Mouse (Mus musculus) cerebellum, adult 9-11 months (tissue): ENCODE measurements around the gene Nlrc3.
"Not testable (repeated sequence)": the region's sequence is repeated elsewhere in the genome, so short reads cannot be mapped to it uniquely, and the experiment has no call there.

Experiments
- DNase-seq: peaks from one replicate; pipeline ENCODE4 v3.0.0; 2022

Gene Nlrc3

DNA sequence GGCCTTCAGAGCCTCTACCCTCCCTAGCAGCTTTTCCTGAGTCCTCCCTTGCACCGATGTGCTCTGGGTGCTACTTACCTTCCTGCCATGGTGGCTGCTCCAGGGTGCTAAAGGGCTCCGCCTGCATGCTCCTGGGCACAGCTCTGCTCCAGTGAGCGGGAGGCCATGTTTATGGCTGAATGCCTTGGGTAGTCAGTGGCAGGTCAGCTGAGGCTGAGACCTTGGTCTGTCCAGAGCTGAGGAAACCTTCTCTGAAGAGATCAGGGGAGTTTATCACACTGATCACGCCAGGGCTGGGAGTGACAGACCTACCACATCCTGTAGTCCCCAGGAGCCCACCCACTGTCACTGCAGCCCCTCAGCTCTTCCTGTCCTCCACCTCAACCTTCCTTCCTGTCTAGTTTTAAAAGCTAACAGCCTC is at the start of gene Nlrc3:
Nlrc3 (minus strand) TSS at position 382 of the 421 bp plus-strand sequence.
- DNase-seq = no peak

DNA sequence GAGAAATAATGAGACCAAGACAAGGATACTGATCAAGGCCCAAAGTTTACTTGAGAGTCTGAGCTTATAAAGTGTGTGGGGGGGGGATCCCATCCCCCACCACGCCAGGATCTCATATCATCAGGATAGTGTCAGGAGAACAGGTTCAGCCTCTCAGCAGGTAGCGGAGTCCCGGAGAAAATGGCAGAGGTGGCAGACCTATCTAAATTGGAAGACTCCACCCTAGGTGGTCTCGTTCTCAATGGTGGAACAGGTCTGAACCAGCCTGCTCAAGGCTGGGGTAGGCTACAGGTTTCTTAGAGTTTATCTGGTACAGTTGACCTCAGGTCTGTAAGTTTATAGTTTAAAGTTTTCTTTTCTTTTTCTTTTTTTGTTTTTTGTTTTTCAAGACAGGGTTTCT is 46.3 kb upstream of the Nlrc3 start:
- no peak for DNase-seq

DNA sequence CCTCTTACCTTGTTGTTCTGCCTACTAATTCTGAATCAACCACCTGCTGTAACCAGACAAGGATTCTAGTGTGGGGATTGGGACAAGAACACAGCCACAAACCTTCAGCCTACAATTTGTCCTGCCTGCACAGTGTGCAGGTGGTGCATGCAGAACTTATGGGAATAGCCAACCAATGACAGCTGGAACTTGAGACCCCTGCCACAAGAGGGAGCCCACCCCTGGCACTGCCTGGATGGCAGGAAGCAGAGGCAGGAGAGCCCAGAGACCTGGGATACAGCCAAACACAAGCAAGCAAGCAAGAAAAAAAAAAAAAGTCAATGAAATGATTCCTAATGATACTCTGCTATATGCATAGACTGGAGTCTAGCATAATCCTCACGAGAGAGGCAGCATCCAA is 44.8 kb upstream of the Nlrc3 start:
- no peak for DNase-seq

DNA sequence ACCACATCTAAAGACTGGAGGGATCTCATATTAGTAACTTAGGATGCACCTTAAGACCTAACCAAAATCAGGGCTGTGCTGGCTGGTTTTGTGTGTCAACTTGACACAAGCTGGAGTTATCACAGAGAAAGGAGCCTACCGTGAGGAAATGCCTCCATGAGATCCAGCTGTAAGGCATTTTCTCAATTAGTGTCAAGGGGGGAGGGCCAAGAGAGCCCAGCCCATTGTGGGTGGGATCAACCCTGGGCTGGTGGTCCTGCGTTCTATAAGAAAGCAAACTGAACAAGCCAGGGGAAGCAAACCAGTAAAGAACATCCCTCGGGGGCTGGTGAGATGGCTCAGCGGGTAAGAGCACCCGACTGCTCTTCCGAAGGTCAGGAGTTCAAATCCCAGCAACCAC is 41.0 kb upstream of the Nlrc3 start:
- not testable (repeated sequence) for DNase-seq

DNA sequence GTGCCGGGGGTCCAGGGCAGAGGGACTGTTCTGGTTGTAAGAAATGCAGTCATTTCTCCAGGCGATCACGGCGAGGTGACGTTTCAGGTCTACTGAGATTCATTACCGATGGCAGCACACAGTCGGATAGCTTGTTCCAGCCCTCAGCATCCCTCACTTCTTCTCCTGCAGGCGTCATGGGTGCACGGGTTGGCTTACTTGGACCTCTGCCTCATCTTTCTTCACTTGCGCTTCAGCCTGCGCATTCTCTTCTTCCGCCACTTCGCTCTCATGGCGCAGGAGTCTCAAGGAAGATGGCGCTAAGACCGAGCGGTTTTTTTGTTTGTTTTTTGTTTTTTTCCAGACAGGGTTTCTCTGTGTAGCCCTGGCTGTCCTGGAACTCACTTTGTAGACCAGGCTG is 40.4 kb upstream of the Nlrc3 start:
- DNase-seq = not testable (repeated sequence)

DNA sequence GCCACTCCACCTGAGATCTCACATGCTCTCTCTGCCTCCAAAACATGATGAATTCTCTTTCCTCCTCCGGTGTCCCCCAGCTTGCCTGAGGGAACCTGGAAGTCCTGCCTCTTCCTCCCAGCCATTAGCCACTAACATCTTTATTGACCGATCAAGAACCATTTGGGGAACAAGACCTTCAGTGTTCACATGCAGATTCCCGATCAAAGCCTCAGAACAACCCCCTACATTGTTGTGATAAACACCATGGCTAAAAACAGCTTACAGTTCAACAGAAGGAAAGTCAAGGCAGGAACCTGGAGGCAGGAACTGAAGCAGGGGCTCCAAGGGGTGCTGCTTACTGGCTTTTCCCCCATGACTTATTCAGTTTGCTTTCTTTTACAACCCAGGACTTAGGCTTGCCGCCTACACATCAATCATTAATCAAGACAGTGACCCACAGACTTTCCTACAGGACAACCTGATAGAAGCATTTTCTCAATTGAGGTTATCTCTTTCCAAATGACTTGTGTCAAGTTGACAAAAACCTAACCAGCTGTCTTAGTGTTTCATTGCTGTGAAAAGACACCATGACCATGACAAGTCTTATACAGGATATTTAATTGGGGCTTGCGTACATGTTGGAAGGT is 37.7 kb upstream of the Nlrc3 start:
- DNase-seq = no peak

DNA sequence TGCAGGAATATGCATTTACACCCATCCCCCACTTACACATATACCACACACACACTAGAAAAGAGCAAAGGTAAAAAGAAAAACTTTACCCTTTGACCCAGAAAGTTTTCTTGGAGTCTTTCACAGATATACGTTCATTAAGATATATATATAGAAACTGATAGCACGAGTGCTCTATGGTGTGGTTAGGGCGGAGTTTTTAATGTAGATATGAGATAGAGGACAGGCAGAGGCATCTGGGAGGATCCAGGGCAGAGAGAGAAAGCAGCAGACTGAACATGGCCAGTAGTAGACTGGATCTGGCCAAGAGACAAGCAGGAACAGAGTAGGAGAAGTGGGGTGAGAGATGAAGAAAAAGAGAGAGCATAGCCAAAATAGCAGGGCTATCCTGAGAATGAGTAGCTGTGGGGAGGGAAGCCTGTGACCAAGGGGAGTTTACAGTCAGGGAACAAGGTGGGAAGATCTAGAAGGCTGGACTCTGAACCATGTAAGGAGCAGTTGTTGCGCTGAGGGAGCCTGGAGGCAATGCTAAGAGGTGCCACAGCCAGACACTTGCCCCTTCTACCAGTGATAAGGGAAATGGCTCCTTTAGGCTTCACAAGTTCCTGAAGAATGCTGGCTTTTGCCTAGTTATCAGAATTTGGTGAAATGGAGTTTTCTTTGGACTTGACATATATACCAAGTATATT is 36.6 kb upstream of the Nlrc3 start:
- DNase-seq = no peak

DNA sequence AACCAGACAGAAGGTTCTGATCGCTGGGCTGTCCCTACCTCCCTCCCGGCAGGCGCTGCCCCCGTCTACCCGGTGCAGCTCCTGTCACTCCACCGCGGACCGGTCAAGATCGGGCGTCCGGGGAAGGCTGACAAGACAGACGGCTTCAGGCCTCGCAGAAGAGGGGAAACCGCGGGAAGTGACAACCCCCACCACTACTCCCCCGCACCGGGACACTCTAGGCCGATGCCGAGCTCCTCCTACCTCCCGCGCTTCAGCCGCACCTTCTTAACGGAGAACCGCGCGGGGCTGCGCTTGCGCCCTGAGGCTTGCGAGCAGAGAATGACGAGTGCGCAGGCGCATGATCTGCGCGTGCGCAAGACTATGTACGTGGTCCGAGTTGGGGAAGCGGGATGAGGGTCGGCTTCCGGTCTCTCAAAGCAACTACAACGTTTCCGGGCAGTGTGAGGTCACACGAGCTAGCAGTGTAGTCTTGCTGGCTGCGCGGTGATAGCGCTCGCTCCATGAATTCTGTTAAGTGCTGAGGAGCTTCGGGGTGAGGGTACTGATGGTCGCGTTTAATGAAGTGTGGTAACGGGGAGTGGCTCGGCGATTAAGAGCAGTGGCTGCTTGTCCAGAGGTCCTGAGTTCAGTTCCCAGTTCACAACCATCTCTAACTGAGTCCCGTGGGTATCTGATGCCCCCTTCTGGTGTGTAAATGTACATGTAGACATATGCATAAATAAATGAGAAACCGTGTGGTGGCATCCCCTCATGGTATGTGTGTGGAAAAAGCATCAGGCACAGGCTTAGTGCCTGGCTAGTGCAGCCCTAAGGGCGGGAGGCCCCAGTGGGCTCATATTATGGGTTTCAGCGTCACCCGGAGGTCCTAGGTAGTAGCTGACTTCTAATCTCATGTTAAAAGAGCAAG is 27.3 kb upstream of the Nlrc3 start, which contains the start of gene Slx4:
Slx4 (minus strand) TSS at position 282 of the 910 bp plus-strand sequence.
- peak; percentile 98 for DNase-seq

DNA sequence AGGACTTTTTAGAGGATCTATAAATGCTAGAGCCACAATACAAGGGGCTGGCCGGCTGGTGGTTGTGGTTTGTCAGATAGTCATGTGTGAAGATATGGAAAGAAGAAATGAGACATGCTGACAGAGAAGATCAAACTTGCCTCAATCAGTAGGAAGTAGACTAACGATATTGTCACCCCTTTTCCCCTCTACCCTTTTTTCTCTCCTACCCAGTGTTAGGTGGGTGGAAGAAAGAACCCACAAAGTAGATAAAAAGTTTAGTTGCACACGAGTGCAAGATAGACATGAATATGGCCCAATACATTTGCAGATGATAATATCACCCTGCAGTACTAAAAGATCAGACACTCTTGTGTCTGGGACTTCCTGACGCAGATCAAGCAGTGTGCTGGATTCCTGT is 12.0 kb upstream of the Nlrc3 start:
- DNase-seq = no peak

DNA sequence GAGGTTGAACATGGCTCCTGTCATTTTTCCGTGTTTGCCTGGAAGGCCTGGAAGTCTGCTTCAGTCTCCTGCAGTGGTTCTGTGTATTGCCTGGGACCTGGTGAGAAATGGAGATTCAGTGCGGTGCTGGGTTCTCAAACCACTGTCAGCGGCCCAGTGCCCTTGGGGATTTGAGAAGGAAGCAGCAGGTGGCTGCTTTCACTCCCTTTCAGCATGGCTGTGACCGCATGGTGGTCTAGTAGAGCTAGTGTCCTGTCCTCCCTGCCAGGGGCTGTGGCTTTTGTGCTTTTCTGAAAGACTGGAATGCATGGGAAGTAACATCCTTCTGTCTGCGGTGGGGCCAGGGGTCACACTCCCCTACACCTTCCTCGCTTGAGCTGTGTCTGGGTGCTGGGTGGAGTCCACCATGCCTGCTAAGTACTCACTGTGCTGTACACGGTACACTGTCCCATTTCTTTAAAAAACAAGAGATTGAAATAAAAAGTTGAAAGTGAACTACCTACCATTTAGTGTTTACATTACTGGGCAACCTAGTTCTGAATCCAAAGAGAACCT is 6.8 kb upstream of the Nlrc3 start:
- DNase-seq = no peak

DNA sequence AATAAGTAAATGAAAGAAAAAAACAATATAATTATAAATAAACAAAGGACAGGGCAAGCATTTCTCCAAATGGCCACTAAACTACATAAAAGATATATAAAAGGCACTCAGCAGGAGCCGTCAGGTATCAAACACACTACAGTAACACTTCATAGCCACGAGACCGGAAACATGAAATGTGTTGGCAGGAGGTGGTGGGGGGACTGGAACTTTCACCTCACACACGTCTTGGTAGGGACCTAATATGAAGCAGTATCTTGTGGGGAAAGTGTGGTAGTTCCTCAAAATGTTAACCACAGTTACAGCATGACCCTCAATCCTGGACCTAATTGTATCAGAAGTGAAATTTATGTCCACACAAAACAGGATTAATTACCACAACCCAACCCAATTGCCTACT is 5.7 kb upstream of the Nlrc3 start:
- no peak for DNase-seq

DNA sequence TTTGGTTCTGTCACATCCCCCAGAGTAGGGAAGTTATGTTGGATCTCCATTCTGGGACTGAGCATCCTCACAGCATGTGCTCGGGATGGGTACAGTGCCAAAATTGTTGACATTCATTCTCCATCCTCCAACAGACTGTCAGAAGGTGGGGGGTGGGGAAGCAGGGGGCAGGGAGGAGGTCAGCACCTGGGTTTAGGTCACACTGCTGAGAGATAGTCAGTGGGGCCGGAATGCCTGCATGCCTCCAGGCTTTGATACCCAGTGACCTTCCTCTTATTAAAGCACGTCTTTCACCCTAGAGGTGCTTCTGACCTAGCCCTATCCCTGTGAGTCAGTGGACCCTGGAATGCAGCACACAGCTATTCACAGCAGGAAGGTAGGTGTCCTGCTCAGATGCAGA is 280 bp upstream of the Nlrc3 start:
- DNase-seq = no peak

DNA sequence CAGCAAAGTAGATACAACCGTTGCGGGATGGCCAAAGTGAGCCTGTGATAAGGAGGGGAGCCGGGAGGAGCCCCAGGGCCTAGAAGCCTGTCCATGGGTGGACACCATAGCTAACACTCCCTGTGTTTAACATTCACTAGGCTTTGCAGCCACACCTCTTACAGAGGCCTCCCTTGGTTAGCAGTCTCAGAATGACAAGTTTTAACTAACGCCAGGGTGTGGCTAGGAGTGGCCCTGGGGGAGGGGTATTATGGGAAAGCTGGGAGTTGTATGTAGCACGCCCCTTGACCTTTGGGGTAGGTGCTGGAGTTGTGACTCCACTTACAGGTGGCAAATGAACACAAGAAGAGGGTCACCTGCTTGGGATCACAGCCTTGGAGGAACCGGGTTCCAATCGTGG is 774 bp downstream of the Nlrc3 start:
- DNase-seq = no peak

DNA sequence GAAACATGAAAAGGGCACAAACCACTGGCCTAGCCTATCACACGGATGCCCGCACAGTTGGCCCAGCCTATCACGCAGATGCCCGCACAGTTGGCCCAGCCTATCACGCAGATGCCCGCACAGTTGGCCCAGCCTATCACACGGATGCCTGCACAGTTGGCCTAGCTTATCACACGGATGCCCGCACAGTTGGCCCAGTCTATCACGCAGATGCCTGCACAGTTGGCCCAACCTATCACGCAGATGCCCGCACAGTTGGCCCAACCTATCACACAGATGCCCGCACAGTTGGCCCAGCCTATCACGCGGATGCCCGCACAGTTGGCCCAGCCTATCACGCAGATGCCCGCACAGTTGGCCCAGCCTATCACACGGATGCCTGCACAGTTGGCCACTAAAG is 2.0 kb downstream of the Nlrc3 start:
- DNase-seq = peak; percentile 37

DNA sequence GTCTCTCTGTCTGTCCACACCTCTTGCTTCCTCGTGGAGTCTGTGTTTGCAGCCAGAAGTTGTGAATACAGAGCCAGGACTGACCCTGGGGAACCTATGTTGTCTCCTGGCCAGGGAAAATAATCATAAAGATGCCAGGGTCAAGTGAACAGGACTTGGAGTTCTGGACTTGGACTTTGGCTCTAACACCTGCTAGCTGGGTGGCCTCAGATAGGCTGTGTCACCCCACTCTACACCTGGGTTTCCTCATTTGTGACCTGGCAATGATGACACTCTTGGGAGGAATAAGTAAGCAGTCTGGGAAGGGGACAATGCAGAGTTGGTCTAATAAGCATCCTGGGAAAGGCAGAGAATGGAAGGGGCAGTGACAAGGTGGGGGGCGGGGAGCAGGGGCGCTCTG is 10.9 kb downstream of the Nlrc3 start:
- no peak for DNase-seq

DNA sequence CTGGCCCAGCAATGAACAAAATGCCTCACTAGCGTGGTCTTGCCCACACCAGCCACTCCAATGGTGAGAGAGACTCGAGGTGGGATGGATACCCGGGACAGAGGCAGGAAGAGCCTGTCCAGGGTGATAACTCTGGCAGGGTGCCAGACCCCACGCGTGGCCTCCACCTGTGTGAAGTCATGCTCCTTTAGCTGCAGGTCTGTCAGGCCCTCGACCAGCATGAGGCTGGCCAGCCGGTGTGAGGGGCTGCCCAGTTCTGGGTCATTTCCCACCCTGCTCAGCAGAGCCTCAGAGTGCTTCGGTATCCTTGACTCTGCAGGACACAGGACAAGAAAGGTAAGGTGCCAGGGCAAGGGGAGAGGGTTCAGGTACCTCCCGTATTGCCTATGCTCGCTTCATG is 11.4 kb downstream of the Nlrc3 start:
- peak; percentile 59 for DNase-seq

DNA sequence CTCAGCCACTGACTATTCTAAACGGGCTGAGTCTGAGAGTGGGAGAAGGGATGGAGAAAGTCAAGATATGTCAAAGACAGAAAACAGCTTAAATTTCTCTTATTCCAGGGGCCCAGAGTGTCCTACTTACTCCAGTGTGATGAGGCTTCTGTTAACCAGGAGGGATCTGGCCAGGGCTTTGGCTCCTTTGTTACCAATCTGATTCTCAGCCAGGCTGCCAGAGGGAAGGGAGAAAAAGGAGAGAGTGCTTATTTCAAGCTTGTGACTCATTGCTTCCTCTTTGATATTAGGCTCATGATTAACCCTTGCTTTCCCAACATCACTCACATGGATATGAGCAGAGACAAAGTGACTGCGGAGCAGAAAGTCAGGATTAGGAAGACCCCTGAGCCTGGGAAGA is 17.2 kb downstream of the Nlrc3 start:
- DNase-seq = peak; percentile 70

DNA sequence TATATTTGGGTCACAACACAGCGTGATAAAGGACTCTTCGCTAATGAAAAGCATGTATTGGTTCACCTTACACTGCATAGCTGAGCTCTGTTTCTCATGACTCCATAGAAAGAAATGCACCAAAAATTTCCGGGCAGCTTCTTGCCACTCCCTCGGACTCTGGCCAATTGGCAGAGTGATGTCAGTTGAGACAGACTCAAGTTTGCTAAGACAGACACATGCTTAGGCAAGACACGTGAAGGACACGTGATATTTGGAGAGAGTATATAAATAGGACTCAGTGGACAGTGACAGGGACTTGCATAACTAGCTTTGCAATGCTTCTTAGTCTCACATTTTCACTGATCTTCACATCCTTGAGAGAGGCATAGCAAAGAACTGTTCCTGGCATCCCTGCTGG is 20.1 kb downstream of the Nlrc3 start:
- peak; percentile 73 for DNase-seq

DNA sequence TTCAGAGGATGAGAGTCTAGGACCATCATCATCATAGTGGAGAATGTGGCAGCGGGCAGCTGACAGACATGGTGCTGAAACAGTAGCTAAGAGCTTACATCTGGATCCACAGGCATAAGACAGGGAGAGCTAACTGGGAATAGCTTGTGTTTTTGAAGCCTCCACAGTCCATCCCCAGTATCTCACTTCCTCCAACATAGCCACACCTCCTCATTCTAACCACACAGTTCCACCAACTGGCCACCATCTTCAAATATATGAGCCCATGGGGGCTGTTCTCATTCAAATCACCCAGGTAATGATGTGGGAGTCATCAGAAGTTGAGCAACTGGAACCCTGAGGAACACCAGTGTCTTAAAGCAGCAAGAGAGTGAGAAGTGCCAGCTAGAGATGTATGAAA is 25.3 kb downstream of the Nlrc3 start:
- DNase-seq = no peak

DNA sequence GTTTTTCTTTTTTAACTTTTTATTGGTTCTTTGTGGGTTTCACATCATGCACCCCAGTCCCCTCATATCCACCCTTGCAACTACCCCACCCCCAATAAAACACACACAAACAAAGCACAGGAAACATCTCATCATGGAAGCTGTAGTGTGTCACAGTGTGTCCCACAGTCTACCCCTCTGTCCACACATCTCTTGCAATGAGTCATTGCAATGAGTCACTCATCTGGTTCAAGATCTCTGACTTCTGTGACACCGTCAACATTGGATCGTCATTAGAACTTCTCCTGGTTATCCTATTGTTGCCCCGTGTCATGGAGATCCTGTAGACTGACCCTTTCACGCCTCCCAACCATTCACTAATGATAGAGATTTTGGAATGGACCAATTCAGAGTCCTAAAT is 41.7 kb downstream of the Nlrc3 start:
- no peak for DNase-seq

DNA sequence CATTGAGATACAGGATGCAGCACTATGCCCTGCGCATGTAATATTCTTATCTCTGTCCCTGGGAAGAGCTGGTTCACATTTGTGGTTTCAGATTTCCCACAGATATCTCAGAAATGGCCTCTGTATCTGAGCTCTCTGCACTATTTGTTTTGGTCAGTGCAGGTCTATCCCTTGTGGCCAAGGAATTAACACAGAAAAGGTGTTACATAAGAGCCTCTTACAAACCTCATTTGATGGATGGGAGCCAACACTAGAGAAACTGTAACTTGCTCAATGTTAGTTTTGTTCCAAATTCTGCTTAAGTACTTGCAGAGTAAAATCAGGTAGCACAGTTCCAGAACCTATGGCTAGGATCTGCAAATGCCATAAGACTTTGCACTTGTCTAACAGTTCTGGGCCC is 42.3 kb downstream of the Nlrc3 start:
- DNase-seq = no peak

DNA sequence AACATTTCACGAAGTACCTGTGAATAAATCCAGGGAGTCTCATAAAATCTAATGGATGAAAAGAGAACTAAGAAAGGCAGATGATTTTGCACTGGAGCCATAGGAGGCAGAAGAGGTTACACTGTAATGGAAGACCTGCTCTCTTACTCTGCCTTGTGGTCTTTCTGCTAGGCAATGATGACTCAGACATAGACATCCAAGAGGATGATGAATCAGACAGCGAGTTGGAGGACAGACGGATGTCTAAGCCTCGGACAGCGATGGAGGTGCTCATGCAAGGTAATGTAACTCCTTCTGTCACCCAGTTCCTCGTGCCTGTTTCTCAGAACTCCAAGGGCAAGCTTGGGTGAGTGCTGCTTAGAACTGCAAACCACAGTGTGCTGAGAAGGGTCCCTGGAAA is 42.9 kb downstream of the Nlrc3 start:
- DNase-seq = no peak

DNA sequence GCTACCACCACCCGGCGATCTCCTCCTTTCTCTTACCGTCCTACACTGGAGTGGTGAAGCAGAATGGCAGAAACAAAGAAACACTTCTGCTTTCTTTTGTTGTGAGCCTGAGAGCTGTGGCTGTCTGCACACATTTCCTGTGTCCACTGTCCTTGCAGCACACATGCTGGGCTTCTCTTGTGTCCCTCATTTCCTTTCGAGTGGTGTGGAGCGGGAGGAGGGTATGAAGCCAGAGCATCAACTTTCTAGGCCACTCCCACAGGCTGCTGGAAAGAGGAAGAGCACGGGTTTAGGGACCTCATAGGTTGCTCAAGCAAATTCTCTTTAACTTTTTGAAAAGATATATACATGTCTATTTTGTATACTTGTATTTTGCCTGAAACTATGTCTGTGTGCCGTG is 47.3 kb downstream of the Nlrc3 start:
- no peak for DNase-seq

DNA sequence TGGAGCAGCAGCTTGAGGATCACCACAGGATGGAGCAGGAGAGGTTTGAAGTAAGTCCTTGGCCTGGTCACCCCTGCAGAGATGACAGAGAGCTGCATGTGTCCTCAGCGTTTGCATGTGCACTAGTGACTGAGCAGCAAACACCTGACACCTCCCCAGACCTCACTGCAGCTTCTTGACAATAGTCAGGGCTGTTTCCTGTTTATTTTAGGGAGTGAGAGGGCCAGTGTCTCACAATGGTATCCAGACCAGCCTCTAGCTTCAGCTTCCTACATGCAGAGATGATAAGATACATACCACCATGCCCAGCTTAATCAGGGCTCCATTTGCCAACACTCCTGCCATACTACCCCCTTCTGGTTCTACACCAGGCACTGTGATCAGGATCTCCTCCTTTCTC is 47.9 kb downstream of the Nlrc3 start:
- DNase-seq = no peak
